Mouse (Mus musculus): ENCODE measurements at regions not wholly inside any gene's neighbourhood (a gene's known extent, or its start where the extent isn't known, plus 50 kb on each side); places are given as distances from the start of the nearest gene placed in this dataset.

GRCm38 (mm10) chr15:86917891-86918290 lies 626.2 kb upstream of the Fam19a5 start:
- DNase-seq = no peak

DNA sequence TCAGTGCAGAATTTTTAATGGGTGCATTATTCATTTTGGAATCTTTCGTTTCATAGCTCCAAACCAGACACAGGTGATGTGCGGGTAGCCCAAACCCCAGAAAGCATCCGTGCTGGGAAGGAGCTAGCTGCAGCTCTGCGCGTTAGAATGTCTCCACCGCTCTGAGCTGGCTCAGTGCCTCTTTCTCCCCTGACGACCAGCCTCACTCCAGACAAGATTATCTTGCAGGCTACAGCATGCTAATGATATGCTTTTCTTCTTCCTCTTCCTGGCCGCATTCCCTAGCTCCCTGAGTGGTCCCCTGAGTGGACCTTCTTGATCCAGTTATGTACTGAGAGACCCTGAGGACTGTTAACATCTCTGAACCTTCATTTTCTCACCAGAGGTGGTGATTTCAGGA lies 624.4 kb upstream of the Fam19a5 start:
- no peak for DNase-seq

DNA sequence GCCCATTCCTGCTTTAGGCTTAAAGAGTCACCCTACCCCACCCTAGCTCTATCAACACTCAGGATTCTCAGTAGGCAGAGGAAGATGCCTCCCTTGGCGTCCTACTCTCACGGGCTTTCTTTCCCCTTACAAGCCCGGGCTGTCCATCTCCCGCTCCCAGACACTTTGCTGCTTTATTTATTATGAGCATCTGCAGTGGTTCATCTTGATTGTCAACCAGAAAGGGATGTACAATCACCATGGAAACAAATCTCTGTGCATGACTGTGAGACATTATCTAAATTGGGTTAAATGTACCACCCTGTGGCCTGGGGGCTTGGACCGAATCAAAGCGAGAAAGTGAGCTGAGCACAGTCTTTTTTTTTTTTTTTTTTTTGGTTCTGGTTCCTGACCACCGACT lies 623.9 kb upstream of the Fam19a5 start:
- no peak for DNase-seq

GRCm38 (mm10) chr15:86921401-86921800 lies 622.7 kb upstream of the Fam19a5 start:
- no peak for DNase-seq

GRCm38 (mm10) chr15:86925081-86925749 lies 618.9 kb upstream of the Fam19a5 start:
- no peak for DNase-seq

DNA sequence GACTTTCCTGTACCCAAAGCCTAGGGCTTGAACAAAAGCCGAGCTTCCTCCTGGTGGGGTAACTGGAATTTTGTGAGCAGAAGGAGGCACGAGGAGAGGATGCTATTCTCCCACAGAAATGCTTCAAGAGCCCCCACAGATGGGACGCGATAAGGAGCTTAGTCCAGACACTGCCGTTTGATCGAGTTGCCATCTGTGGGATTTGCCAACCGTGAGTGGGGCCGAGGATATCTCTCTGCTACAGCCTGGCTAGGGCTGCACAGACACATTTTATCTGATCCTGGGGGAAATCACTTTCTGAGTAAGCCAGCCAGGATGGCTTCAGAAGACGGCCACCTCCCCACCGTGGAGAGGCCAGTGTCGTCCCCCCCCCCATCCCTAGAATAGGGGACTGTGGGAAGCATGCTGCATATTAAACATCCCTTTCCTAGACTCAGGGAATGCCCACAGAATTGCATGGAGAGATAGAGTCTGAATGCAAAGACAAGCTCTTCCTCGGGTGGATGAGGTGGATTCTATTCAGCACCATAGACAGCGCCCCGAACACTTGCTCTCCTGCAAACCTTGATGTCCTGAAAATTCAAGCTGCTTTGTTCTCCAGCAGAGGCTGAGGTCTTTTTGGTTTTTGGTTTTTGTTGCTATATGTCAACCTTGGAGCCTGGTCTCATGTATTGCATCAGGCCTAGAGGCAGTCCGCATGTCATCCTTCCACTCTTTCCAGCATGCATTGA lies 611.6 kb upstream of the Fam19a5 start:
- no peak for DNase-seq

DNA sequence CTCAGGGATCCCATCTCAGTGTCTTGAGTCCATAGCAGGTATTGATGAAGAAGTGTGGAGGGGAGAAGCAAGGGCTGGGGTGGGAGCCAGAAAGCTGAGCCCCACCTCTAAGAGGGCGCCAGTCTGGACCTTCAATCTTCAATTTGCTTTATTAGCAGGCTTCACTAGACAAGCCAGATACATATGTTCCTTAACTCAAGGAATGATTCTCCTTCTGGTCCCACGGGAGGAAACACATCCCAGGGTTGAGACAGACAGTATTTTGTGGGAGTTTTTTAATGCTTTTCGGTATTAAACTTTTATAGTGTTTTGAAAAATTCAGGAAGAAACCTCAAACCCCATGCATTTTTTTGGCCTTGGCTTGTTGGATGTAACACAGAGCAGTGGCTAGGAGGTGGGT lies 606.7 kb upstream of the Fam19a5 start:
- no peak for DNase-seq

GRCm38 (mm10) chr15:86944529-86944928 lies 599.6 kb upstream of the Fam19a5 start:
- DNase-seq = no peak

- no peak for DNase-seq
Observed at GRCm38 (mm10) chr15:86952593-86952992, 591.5 kb upstream of the Fam19a5 start.

DNA sequence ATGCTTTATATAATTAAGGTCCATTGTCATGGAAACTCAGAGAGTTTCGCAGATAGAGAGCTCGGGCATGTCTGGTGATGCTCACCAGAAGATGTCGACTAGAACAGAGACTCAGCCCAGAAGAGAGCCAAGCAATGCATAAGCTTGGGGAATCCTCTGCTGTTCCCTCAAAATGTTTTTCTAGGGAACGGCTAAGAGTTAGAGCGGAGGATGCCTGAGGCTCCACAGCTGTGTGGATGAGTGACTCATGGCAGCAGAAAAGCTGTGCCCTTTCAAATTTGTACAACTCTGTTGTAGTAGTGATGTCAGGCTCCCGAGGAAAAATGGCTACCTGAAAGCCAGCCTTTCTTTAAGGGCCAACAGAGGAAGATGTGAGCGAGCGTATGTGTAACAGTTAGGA lies 586.2 kb upstream of the Fam19a5 start:
- DNase-seq = no peak

- DNase-seq = no peak
Observed at GRCm38 (mm10) chr15:86962921-86963320, 581.2 kb upstream of the Fam19a5 start.

GRCm38 (mm10) chr15:86963486-86963885 lies 580.6 kb upstream of the Fam19a5 start:
- DNase-seq = no peak

DNA sequence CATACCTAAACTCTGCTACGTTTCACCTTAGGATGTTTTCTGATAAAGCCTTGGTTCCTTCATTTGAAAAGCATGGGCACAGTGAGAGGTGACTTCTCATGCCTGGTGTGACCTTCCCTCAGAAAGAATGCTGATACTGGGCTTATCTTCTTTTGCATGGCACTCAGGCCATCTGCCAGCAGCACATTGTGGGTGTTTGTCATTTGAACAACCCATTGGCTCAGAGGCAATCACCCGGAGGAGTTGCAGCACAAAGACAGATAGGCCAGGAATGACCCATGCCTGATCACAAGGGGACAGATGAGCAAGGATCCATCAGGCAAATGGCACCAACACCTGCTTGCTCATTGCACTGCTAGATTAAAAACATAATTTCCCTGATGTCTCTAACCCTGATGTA lies 572.7 kb upstream of the Fam19a5 start:
- no peak for DNase-seq

DNA sequence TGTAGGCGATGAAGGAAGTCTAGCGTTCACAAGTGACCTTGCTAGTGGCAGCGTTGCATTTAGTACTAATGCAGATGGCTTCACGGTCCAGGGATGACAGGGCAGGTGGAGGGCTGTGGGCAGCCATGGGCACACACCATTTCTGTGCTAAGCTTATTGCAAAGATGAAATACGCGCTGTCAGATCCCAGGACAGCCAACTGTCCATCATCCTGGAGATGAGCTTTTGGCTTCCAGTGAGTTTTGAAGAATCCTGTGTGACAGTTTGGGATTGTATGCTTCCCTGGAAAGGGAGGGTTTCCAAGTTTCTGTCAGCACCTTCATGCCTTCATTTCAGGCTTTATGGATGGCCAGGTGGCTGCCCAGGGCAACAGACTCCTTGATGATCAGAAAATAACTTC lies 547.9 kb upstream of the Fam19a5 start:
- no peak for DNase-seq

DNA sequence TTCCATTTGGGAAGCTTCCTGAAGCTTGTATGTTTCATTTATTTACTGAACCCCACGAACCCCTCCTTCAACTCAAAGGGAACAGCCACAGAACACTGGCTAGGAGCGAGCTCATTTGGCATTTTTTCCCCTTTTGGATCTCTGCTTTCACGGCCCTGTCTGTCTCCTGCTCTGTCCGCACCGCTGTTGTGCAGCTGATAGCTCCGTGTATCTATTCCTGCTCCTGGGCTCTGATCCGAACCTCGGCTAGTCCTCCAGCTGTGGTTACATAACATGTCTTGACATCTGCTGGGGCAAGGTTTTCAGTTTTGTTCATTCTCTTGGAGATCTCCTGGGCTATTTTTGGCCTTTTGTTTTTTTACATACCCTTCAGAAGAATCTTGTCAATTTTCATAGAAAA lies 525.1 kb upstream of the Fam19a5 start:
- no peak for DNase-seq

GRCm38 (mm10) chr15:87045971-87046370 lies 498.1 kb upstream of the Fam19a5 start:
- no peak for DNase-seq

- no peak for DNase-seq
Observed at GRCm38 (mm10) chr15:87054186-87054585, 489.9 kb upstream of the Fam19a5 start.

GRCm38 (mm10) chr15:87064890-87065289 lies 479.2 kb upstream of the Fam19a5 start:
- DNase-seq = no peak

- DNase-seq = no peak
Observed at GRCm38 (mm10) chr15:87068261-87068660, 475.8 kb upstream of the Fam19a5 start.

GRCm38 (mm10) chr15:87074559-87074958 lies 469.5 kb upstream of the Fam19a5 start:
- DNase-seq = no peak

- no peak for DNase-seq
Observed at GRCm38 (mm10) chr15:87089827-87090226, 454.3 kb upstream of the Fam19a5 start.

- DNase-seq = no peak
Observed at GRCm38 (mm10) chr15:87091048-87091777, 452.9 kb upstream of the Fam19a5 start.

- DNase-seq = no peak
Observed at GRCm38 (mm10) chr15:87097206-87097605, 446.9 kb upstream of the Fam19a5 start.

GRCm38 (mm10) chr15:87101146-87101545 lies 443.0 kb upstream of the Fam19a5 start:
- no peak for DNase-seq
